Mouse (Mus musculus) embryo, embryonic 10.5 days (tissue): ENCODE measurements around the gene Palm3.

Source experiments
- DNase-seq: peaks from one replicate; pipeline ENCODE4 v3.0.0-alpha.2; 2015; ENCODE audit warnings: low spot score

Gene Palm3

DNA sequence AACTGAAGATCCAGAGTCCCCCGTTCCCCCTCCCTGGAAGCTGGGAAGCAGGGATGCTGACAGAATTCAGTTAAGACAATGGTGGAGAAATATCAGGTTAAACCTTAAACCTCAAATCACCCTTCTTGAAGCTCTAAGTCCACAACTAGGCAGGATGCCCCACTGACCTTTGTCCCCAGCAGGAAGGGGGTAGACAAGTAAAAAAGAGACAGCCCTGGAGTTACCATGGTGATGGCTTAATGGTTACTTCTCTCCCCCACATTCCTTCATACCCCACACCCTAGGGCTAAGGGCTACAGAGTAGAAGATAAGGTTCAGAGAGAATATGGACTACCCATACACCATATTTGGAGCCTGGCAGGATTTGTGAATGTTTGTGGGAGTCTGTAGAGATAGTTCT, 2.4 kb downstream of the Palm3 start:
- DNase-seq, result no peak

DNA sequence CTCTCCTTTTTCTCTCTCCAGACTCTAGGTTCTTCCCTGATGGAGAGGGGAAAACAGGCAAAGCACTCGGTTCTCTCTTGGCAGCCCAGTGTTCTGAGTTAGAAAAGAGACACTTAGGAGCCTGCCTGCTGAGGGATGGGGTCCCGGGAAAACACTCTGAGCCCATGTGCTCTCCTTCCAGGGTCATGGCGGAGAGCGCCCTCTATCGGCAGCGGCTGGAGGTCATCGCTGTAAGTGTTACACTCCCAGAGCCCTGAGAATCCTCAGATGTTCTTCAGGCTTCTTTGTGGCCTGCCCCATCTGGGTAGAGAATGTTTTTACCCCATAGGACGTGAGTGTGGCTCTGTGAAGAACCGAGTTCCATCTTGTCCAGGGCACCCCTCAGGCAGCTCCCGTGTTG, 2.9 kb downstream of the Palm3 start:
- DNase-seq, result peak; percentile 77

DNA sequence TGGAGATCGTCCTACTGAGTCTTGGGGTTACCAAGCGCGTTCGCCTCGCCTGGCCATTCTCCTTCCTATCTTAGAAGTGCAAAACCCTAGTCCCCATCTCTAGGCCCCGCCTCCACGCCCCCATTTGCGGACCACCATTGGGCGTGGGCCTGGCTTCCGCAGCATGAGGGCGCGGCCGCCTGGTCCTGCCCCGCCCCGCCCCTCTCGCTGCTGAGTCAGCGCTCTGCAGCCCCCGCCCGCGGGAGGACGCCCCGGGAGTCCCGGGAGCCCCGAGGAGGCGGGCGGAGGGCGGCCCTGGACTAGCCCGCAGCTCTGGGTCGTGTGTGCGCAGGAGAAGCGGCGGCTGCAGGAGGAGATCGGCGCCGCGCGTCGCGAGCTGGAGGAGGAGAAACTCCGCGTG, 4.6 kb downstream of the Palm3 start:
- peak; percentile 85 for DNase-seq

DNA sequence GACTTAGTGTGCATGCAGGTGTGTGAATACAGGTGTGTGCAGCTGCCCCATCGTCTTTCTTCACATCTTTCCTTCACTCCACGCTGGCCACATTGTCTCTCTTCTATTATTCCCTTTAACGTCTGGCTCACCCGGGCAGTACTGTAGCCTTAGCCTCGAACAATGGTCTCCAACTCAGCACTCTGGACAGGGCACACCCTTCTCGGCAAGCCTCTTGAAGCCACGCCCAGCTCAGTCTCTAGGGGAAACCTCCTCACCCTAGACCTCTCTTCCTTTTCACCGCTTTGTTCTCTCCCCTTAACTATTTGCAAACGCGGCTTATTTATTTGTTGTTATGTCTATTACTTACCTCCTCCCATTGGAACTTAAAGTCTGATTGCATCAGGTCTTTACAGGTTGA, 6.2 kb downstream of the Palm3 start:
- no peak for DNase-seq

- DNase-seq, result no peak
These were observed 8.0 kb downstream of the Palm3 start for GRCm38 (mm10) chr8:84029272-84029671.

DNA sequence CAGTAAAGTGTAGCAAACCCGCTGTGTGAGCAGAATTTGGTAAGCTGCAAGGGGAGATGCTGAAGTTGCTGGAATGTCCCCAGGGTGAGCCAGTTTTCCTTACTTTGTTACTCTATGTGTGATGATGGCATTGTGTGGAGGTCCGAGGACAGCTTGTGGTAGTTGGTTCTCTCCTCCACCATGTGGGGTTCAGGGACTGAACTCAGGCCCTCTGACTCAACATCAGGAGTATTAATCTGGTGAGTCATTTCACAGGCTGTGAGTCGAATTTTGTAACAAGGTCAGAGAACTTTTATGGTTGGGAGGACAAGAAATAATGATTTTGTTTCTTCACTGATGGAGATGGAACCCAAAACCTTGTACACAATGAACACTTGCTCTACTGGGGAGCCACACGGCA, 11.5 kb downstream of the Palm3 start:
- no peak for DNase-seq

GRCm38 (mm10) chr8:84038015-84038414, 16.7 kb downstream of the Palm3 start:
- no peak for DNase-seq

DNA sequence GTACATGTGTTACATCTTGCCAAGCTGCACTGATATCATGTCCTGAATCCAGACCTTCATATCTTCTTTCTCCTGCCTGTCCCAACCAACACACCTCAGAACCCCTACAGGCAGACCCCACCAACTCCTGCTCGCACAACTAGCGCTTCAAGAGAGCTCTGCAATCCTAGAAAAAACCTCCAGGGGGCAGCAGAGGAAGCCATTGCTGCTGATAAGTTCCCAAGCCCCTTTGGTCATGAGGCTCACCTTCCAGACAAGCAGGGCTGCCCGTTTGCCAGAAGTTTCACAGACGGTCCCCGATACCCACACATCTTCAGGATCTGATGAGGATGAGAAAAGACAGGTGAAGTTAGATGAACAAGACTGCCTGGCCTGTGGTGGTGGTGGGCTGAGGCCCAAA, 17.8 kb downstream of the Palm3 start:
- DNase-seq, result peak; percentile 95

DNA sequence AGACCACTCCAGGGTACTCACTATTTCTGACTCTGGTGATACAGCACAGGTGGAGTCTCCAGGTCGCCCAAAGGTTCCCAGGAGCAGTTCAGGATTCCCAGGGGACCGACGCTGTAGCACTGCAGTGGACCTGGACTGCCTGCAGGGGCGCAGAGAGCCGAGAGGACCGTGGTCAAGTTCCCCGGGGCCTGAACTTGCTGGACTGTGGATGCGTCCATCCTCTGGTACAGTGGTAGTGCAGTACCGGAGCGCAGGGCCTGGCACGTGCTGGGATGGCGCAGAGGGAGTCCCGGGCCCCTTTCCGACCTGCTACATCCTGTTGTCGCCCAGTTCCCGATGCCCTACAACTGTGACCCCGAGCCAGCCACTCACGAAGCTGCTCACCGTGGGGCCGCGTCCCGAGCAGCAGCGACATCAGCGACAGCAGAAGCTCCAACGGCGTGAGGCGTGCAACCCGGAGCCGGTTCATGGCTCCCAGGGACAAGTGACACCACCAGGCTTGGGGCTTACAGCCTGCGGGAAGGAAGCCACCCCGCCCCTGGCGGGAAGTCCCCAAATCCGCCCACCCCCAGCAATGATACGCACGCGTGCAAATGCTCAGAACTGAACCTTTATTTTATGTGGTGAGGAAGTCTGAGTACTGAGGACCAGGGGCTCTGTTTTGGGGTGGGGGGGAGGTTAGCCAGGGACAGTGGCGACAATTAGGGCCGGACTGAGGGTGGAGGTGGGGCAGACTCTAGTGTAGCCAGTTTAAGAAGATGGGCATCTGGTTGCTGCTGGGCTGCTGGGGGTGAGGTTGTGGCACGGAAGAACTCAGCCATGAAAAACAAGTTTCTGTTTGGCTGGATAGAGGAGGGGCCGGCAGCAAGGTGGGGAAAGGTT, 21.0 kb downstream of the Palm3 start, which contains the start of gene Il27ra:
TSS of gene Il27ra (minus strand) at position 524 of the 882 bp plus-strand sequence.
- peak; percentile 86 for DNase-seq

GRCm38 (mm10) chr8:84042948-84043342, 21.7 kb downstream of the Palm3 start:
- DNase-seq, result no peak

DNA sequence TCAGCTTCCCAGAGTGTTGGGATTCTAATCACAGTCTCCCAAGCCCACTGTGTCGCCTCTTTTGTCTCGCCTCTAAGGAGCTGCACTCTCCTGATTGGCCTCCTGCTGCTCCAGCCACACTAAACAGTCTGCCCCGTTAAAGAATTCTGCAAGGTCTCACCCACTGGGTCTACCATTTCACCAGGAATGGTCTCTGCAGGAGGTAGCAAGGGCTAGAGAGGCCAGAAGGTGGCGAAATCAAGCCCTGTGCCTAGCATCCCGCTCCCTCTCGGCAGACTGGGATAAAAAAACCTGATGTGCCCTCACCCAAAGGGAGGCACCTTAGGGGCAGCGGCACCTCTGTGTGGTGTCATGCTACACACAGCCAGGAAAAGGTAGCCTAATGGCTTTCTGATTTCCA, 22.8 kb downstream of the Palm3 start:
- peak; percentile 10 for DNase-seq

- peak; percentile 7 for DNase-seq
These were observed 23.6 kb downstream of the Palm3 start, which contains the start of gene Rln3 for GRCm38 (mm10) chr8:84044900-84045299. Gene Rln3, minus strand, starts transcription at chr8:84045000.

DNA sequence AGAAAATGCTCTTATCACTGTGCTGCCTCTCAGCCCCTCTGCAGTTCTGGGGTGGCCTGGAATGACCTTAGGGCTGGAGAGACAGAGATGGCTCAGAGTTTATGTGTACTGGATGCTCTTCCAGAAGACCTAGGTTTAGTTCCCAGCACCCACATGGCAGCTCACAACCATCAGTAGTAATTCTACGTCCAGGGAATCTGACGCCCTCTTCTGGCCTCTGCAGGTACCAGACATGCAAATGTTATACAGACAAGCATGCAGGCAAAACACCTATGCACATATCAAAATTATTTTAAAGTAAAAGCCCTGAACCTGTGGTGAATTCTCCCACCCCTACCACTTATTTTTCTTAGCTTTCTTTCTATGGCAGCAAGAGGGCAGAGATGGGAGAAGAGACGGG, 25.2 kb downstream of the Palm3 start:
- no peak for DNase-seq

DNA sequence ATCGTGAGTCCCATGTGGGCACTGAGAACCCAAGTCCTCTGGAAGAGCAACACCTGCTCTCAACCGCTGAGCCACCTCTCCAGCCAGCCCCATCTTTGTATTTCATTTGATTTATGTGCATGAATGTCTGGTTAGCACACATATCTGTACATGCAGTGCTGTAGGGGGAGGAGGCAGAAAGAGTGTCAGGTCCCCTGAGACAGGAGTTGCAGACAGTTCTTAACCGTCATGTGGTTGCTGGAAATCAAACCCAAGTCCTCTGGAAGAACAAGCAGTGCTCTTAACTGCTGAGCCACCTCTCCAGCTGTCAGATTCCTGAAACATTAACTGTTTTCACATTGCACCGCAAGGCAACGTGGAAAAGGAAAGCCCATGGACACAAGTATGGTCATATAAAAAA, 26.9 kb downstream of the Palm3 start:
- no peak for DNase-seq

DNA sequence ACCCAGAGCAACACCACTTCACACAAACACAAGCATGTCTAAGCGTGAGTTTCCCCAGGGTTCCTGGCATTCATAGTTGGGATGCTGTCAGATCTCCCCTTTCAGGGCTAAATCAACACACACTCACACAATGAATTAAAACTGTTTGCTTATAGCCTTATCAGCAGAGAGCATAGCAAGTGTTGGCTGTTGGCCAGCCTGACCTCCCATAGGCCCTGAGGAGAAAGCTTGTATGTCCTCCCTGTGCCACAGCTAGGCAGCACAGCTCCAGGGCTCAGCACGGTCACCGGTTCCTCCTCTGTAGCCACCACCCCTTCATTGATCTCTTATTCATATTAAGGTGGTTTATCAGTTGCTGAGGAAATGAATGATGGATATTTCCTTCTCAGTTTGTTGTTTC, 31.5 kb downstream of the Palm3 start:
- DNase-seq, result no peak

- no peak for DNase-seq
These were observed 32.0 kb downstream of the Palm3 start for GRCm38 (mm10) chr8:84053229-84053628.

DNA sequence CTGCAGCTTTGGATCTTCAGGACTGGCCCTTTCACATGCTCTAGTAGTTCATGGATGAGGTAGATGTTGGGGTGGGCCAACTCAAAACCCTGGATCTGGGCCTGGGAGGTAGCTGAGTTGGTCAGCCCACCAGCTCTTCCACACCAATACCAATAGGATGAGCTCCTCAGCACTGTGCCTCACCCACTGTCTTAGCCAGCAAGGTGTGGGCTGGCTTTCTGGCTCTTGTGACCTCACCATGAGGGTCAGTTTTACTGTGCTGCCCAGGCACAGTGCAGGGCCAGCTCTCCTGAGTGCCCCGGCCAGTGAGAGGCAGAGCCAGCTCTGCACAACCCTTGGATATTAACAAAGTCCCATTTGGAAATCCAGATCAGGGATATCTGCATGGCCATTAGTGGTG, 36.6 kb downstream of the Palm3 start:
- no peak for DNase-seq

DNA sequence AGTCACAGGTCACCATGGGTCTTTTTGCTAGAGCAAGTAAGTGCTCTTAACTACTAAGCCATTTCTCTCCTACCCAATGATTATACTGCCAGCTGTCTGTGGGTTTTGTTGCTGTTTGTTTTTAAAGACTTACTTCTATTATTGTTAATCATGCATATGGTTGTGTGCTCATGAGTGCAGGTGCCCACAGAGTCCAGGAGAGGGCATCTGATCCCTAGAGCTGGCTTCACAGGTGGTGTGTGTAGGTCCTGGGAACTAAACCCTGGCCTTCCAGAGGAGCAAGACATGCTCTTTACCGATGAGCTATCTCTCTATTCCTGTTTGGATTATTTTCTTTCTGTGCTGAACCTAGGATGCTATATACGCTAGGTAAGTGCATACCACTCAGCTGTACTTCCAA, 38.0 kb downstream of the Palm3 start:
- DNase-seq, result no peak

DNA sequence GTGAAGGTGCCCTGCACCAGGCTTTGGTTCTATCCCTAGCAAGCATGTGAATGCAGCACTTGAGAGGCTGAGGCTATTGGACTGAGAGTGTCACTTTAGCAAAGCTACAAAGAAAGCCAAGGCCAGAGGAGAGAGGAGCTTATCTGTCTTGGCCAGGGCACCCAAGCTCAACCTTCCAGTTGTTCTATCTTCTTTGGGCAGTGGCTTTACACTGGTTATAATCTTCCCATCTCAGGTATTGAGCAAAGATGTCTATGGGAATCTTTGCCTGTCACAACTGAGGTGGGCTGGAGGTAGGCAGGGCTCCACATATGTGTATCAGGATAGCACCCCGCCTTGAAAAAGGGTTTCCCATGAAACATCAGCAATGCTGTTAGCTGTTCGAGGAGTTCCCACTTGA, 39.0 kb downstream of the Palm3 start:
- DNase-seq, result no peak

DNA sequence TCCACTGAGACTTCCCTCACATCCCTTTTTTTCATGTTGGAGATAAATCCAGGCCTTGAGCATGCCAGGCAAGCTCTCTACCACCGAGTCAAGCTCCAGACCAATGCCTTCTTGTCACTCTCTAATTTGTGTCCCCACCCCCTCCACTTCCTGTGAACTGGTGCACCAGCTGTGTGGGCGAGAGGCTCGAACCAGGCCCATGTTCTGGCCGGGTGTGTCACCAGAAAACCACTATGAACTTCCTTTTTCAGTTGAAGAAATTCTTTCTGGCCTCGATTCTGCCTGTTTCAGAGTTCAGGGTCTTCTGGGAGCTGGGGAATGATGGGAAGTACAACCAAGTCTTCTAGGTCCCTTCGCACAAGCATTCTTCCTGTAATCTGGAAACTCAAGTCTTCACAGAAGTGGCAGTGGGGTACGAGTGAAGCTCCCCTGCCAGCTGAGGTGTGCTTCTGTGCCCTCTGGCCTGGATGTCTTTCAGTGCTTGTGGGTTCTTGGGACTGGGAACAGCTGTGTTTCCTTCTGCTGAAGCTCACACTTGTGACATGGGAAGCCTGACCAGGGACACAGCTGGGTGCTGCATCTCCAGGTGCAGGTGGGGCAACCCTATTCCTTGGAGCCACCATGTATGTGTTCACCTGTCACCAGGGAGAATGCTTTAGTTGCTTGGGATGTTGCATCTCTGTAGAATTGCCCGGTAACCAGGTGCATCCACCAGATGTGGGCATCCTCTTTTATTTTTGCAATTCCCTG, 42.8 kb downstream of the Palm3 start:
- DNase-seq, result no peak

DNA sequence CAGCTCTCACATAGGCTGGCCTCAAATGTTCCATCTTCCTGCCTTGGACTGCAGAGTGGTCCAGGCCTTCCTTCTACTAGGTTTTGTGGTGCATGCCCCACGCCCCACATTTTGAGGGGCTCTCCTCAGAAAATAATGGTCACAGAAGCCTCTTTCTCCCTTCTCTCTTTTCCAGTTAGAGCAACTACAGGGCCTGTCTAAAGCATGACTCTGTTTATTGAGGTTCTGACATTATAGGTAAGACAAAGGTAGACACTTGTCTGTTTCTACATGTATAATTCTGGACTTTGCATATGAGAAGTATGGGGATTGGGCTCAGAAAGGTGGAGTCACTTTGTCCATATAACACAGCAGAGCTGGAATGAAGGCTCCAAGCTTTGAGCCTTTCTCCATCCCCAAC, 43.8 kb downstream of the Palm3 start, which contains the start of gene Gm10643:
TSS of gene Gm10643 (minus strand) at position 101 of the 400 bp plus-strand sequence.
- no peak for DNase-seq

DNA sequence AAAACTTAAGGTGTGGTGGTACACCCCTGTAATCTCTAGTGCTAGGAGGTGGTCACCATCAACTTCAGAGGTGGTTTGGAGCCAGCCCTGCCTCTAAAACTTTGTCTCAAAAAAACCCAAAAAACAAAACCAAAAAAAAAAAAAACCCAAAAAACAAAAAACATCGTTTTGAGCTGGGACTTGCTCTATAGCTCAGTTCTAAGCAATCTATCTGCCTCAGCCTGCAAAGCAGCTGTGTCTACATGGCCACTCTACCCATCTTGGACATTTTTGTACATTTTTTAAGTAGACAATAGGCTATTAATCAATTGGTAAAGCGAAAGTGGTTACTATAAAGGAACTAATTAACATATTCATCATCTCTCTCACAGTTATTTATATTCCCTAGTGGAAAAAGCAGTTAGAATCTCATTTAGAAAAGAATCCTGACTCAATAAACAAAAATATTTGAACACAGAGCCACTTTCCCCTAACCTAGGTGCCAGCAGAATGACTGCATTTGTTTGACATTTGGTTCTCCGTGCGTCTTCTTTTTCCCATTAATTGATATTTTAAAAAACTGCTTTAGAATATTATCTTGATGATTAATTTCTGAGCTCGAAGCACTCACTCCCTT, 44.3 kb downstream of the Palm3 start:
- DNase-seq, result no peak
